Mouse (Mus musculus) forebrain, embryonic 16.5 days (tissue): ENCODE measurements around the gene Plppr2. TPM values are rescaled to one million over a fixed set of nuclear protein-coding genes. Genes with fewer than 3 reads are reported as not detected.
A peak's percentile ranks its signal among the peaks of the same experiment; 100 is the strongest.

Experiments used
- ATAC-seq: fragments of 200-750 bp; cut with Nextera tagmentation; 2 replicates; pipeline ENCODE4 v1.8.0; 2017; ENCODE audit warnings: mild to moderate bottlenecking, moderate library complexity
- H3K27ac ChIP-seq: fragments of 300-500 bp; sonication (generic); 2 replicates; pipeline ENCODE4 v1.5.1; 2014; ENCODE audit warnings: low read length, control low read depth
- H3K27me3 ChIP-seq: fragments of 300-500 bp; sonication (generic); replicated peaks from 2 replicates; pipeline ENCODE4 v1.6.1; 2014; ENCODE audit warnings: low read length; ENCODE audit not compliant: control insufficient read depth, insufficient read depth
- H3K36me3 ChIP-seq: fragments of 300-500 bp; sonication (generic); 2 replicates; pipeline ENCODE4 v1.6.1; 2014; ENCODE audit not compliant: control insufficient read depth, insufficient read depth
- H3K4me1 ChIP-seq: fragments of 300-500 bp; sonication (generic); replicated peaks from 2 replicates; pipeline ENCODE4 v1.6.1; 2014; ENCODE audit warnings: low read length; ENCODE audit not compliant: control insufficient read depth, insufficient read depth
- H3K4me2 ChIP-seq: fragments of 300-500 bp; sonication (generic); 2 replicates; pipeline ENCODE4 v1.6.1; 2014; ENCODE audit warnings: mild to moderate bottlenecking, low read length, control low read depth
- H3K4me3 ChIP-seq: fragments of 300-500 bp; sonication (generic); replicated peaks from 2 replicates; pipeline ENCODE4 v1.5.1; 2014; ENCODE audit warnings: mild to moderate bottlenecking, low read length, control low read depth
- H3K9ac ChIP-seq: fragments of 300-500 bp; sonication (generic); replicated peaks from 2 replicates; pipeline ENCODE4 v1.6.1; 2014; ENCODE audit warnings: low read depth, low read length, control low read depth
- H3K9me3 ChIP-seq: fragments of 300-500 bp; sonication (generic); 2 replicates; pipeline ENCODE4 v1.6.1; 2016; ENCODE audit warnings: low read length; ENCODE audit not compliant: control insufficient read depth
- WGBS: fragments of 180-500 bp; shearing (Covaris S2); extraction: QIAGEN DNeasy Blood & Tissue Kit; methylation state at CpG from one replicate; pipeline ENCODE4 v1.1.7; 2014; 5-methylcytosine and 5-hydroxymethylcytosine counted together
- polyA plus RNA-seq: library from polyadenylated mRNA; unstranded; fragments of >200 nt; fragmentation: Nextera tagmentation; extraction: Ambion mirVana; gene quantifications from 2 replicates; pipeline ENCODE4 v1.2.1, GENCODE M21; 2015

Plppr2 gene
- 74.1 and 89.9 TPM in 2 replicates for polyA plus RNA-seq

- Histone ChIP-seq H3K27ac (peak within 1 kb of the TSS; percentile 87), H3K4me2 (peak within 1 kb of the TSS; percentile 66), H3K9ac (peak within 1 kb of the TSS; percentile 92), H3K4me3 (peak within 1 kb of the TSS; percentile 88), H3K4me1 (peaks cover 17% of the 10 kb centered on the region), H3K36me3 (peaks cover 7% of the 10 kb centered on the region; the same call in 1 of the 2 replicates), H3K9me3 (no peaks in the 10 kb centered on the region), H3K27me3 (no peaks in the 10 kb centered on the region)
- peak; percentile 90 for ATAC-seq
- WGBS = 2% methylated on average over 42 of the region's 43 CpGs
Observed at GRCm38 (mm10) chr9:21936692-21937570, at the start of gene Plppr2. TSS of gene Plppr2 (plus strand) at chr9:21937033.

- no peaks in the 10 kb centered on the region for H3K4me1 ChIP-seq
- no peaks in the 10 kb centered on the region for H3K9me3 ChIP-seq
- no peaks in the 10 kb centered on the region for H3K36me3 ChIP-seq
- H3K9ac ChIP-seq = no peak overlapping the region
- no peak overlapping the region for H3K27ac ChIP-seq
- ATAC-seq = no peak
- WGBS = 61% methylated on average over 3 of the region's 3 CpGs
- no peak overlapping the region for H3K4me2 ChIP-seq
- H3K27me3 ChIP-seq = no peaks in the 10 kb centered on the region
- H3K4me3 ChIP-seq = no peak overlapping the region
Observed at GRCm38 (mm10) chr9:21889229-21889628, 47.6 kb upstream of the Plppr2 start.

GRCm38 (mm10) chr9:21901223-21901820, 35.5 kb upstream of the Plppr2 start:
- peak overlapping the region; percentile 58; the same call in 1 of the 2 replicates for H3K27ac ChIP-seq
- WGBS = 14% methylated on average over 10 of the region's 10 CpGs
- no peaks in the 10 kb centered on the region for H3K36me3 ChIP-seq
- peak overlapping the region; percentile 63 for H3K4me2 ChIP-seq
- 0 out of 2 replicates have a peak, but pooled peaks cover 4% of the 10 kb centered on the region for H3K4me1 ChIP-seq
- ATAC-seq = peak; percentile 96
- H3K4me3 ChIP-seq = peak overlapping the region; percentile 48
- peaks cover 15% of the 10 kb centered on the region for H3K27me3 ChIP-seq
- peak overlapping the region; percentile 24; the same call in 1 of the 2 replicates for H3K9ac ChIP-seq
- H3K9me3 ChIP-seq = no peaks in the 10 kb centered on the region

DNA sequence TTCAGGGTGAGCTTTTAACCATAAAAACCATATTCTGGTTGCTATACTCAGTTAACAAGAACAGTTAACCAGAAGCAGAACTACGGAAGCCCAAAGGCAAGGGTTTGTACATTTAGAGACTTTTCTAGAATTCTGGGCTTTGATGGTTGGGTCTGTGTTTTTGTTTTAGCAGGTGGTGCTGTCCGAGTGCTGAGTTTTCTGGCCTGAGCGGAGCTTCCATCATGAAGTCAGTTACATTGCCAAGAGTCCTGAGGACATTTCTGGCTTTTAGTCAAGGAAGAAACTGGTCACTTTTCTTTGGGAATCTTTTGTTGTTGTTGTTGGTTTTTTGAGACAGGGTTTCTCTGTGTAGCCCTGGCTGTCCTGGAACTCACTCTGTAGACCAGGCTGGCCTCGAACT, 32.8 kb upstream of the Plppr2 start:
- ATAC-seq = no peak

GRCm38 (mm10) chr9:21908216-21908615, 28.6 kb upstream of the Plppr2 start:
- no peak overlapping the region for H3K4me2 ChIP-seq
- no peak for ATAC-seq
- no peaks in the 10 kb centered on the region for H3K9me3 ChIP-seq
- 78% methylated on average over 11 of the region's 11 CpGs for WGBS
- H3K27me3 ChIP-seq = no peaks in the 10 kb centered on the region
- H3K27ac ChIP-seq = no peak overlapping the region
- H3K4me1 ChIP-seq = no peaks in the 10 kb centered on the region
- no peak overlapping the region for H3K9ac ChIP-seq
- H3K36me3 ChIP-seq = 0 out of 2 replicates have a peak, but pooled peaks cover 2% of the 10 kb centered on the region
- H3K4me3 ChIP-seq = no peak overlapping the region

More for the DNA sequence above, 32.8 kb upstream of the Plppr2 start:
- Histone ChIP-seq H3K4me3 (no peak overlapping the region), H3K4me1 (0 out of 2 replicates have a peak, but pooled peaks cover 4% of the 10 kb centered on the region), H3K36me3 (no peaks in the 10 kb centered on the region), H3K4me2 (no peak overlapping the region), H3K9ac (no peak overlapping the region), H3K27ac (no peak overlapping the region), H3K27me3 (peaks cover 12% of the 10 kb centered on the region), H3K9me3 (no peaks in the 10 kb centered on the region)
- WGBS = 88% methylated on average over 4 of the region's 4 CpGs

DNA sequence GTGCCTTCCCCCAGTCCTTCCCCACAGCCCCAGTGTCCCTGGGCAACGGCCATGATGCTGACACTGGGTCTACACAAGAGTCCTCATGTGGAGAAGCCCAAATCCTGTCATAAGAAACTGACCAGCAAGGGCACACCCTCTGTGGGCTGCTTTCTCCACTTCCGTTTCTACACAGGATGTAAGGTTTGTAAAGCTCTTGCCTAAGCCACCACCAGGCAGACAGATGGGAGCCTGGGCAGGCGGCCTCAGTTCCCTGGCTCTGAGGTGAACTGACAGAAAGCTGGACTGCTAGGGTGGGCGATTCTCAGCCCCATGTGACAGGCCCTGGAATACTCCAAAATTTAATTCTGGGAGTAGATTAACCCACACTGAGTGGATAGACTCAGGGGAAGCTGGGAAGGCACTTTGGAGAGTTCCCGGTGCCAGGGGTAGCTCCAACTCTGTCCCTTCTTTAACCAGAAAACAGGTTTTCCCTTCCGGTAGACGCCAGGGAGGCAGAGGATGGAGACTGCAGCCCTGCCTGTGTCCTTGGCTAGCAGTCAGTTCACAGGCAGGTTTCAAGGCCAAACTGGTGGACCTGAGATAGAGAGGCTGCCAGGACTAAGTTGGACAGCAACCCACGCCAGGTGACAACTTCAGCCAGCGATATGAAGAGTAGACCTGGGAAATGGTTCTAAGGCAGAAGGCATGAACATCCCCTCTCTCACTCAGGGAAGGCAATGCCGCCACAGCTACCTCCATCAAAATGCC, 27.2 kb upstream of the Plppr2 start:
- Histone ChIP-seq H3K4me2 (no peak overlapping the region), H3K9ac (no peak overlapping the region), H3K27me3 (no peaks in the 10 kb centered on the region), H3K27ac (no peak overlapping the region), H3K36me3 (0 out of 2 replicates have a peak, but pooled peaks cover 4% of the 10 kb centered on the region), H3K4me3 (no peak overlapping the region), H3K9me3 (no peaks in the 10 kb centered on the region), H3K4me1 (no peaks in the 10 kb centered on the region)
- ATAC-seq = no peak
- 85% methylated on average over 10 of the region's 10 CpGs for WGBS

DNA sequence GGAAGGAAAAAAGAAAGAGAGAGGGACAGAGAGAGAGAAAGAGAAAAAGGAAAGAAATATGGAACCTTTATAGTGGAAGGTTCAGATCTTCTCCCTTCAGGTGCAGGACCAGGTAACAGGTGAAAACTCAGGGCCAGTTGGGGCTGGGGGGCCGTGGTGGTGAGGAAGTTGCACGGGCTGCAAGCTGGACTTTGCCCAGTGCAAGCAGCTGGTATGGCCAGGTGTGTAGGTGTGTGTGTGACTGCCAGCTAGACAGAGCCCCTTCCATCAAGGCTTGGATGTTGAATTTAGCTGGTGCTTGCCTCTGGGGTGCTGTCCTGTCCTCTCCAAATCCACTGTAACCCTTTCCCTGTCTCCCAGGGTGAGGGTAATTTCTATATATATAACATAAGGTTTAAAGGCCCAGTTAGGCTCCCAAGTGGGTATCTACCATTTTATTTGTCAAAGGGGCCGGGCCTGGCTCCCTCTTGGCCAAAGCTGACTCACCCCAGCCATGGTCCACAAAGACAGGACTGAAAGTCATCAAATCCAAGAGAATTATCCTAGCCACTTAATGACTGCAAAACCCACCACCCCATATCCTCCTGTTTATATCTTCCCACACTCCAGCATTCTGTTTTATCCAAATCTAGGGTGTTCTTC, 19.9 kb upstream of the Plppr2 start:
- 63% methylated on average over 3 of the region's 3 CpGs for WGBS
- no peak for ATAC-seq
- Histone ChIP-seq H3K9me3 (no peaks in the 10 kb centered on the region), H3K9ac (peak overlapping the region; percentile 79), H3K27ac (peak overlapping the region; percentile 91), H3K27me3 (no peaks in the 10 kb centered on the region), H3K36me3 (0 out of 2 replicates have a peak, but pooled peaks cover 2% of the 10 kb centered on the region), H3K4me2 (peak overlapping the region; percentile 81), H3K4me3 (peak overlapping the region; percentile 57), H3K4me1 (peaks cover 11% of the 10 kb centered on the region)

DNA sequence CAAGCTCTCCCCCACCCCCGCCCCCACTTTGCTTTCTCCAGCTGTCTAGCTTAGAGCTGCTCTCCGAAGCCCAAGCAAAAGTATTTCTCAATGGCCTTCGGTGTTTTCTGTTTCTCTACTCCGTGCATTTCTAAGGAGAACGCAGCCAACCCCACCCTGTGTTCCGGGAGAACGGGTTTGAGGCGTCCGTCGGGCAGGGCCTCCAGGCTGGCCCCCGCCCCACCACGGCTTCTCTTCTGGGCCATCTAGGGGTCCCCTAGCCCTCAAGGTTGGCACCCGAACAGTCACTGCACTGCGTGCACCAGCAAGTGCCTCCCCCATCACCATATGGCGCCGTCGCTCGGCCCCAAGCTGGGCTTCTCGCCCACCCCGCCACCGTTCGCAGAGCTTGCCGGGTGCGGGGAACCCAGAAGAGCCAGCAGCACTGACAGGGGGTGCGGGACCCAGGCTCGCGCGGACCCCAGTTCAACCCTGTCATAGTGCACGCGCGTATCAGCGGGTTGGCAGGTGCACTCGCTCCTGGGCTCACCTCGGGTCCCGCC, 19.3 kb upstream of the Plppr2 start:
- no peaks in the 10 kb centered on the region for H3K9me3 ChIP-seq
- 0 out of 2 replicates have a peak, but pooled peaks cover 2% of the 10 kb centered on the region for H3K36me3 ChIP-seq
- peak overlapping the region; percentile 57 for H3K4me3 ChIP-seq
- H3K9ac ChIP-seq = peak overlapping the region; percentile 79
- peaks cover 11% of the 10 kb centered on the region for H3K4me1 ChIP-seq
- peak overlapping the region; percentile 81 for H3K4me2 ChIP-seq
- peak overlapping the region; percentile 91 for H3K27ac ChIP-seq
- ATAC-seq = peak; percentile 86
- no peaks in the 10 kb centered on the region for H3K27me3 ChIP-seq
- WGBS = 1% methylated on average over 35 of the region's 35 CpGs
